Mouse (Mus musculus) CH12.LX (cell line): Measurements from ENCODE around the gene Rasgef1a. TPM values are rescaled to one million over a fixed set of nuclear protein-coding genes. Genes with fewer than 3 reads are reported as not detected.

ENCODE experiments used
- DNase-seq: peaks from one replicate; pipeline ENCODE4 v3.0.0-alpha.2; 2013; ENCODE audit errors: extremely low read depth
- H3K27ac ChIP-seq: 2 replicates; pipeline ENCODE4 v1.5.1; 2012; ENCODE audit warnings: low read depth, mild to moderate bottlenecking, control low read depth, moderate library complexity; ENCODE audit not compliant: insufficient read depth
- H3K27me3 ChIP-seq: replicated peaks from 2 replicates; pipeline ENCODE3; 2012; ENCODE audit warnings: inconsistent platforms
- H3K36me3 ChIP-seq, 2 experiments: replicated peaks in 1 of 2; 2 replicates each; pipeline versions ENCODE3 to v1.6.1; 2012; ENCODE audit warnings: inconsistent platforms in 1 of 2, low read length in 1 of 2, mild to moderate bottlenecking in 1 of 2, mixed read lengths in 1 of 2, moderate library complexity in 1 of 2; ENCODE audit not compliant: control insufficient read depth in 1 of 2, insufficient read depth in 1 of 2
- H3K4me1 ChIP-seq, 2 experiments: 2 replicates each; pipeline ENCODE4 v1.6.1; 2012; ENCODE audit warnings: inconsistent platforms in 1 of 2, moderate library complexity in 1 of 2; ENCODE audit not compliant: insufficient read depth in 2 of 2, control insufficient read depth in 1 of 2
- H3K4me2 ChIP-seq: 2 replicates; pipeline ENCODE4 v1.6.1; 2012; ENCODE audit warnings: low read depth, mild to moderate bottlenecking, control low read depth; ENCODE audit not compliant: poor library complexity, insufficient read depth, severe bottlenecking
- H3K4me3 ChIP-seq, 3 experiments: fragments of 150-350 bp in 1 of 3; sonication (generic) in 1 of 3; replicated peaks in 1 of 3; 2 replicates each; pipeline versions ENCODE3 to v1.5.1; 2011 to 2012; ENCODE audit warnings: low read depth in 2 of 3, low read length in 2 of 3, mild to moderate bottlenecking in 2 of 3, moderate library complexity in 2 of 3, control low read depth in 1 of 3, improper control_type of control experiment in 1 of 3, inconsistent platforms in 1 of 3, mixed read lengths in 1 of 3; ENCODE audit not compliant: poor library complexity in 1 of 3
- H3K79me2 ChIP-seq: replicated peaks from 2 replicates; pipeline ENCODE4 v1.6.1; 2012; ENCODE audit warnings: mild to moderate bottlenecking, moderate library complexity; ENCODE audit not compliant: control insufficient read depth, poor library complexity, insufficient read depth, severe bottlenecking; ENCODE audit errors: extremely low read depth
- H3K9ac ChIP-seq: 2 replicates; pipeline ENCODE4 v1.6.1; 2012; ENCODE audit warnings: low read depth, mild to moderate bottlenecking, control low read depth, moderate library complexity; ENCODE audit not compliant: insufficient read depth
- H3K9me3 ChIP-seq: replicated peaks from 2 replicates; pipeline ENCODE3; 2012; ENCODE audit warnings: low read length, inconsistent platforms, mixed read lengths
- BHLHE40 ChIP-seq: IDR thresholded peaks from 2 replicates; pipeline ENCODE4 v1.6.1; 2011; ENCODE audit warnings: mild to moderate bottlenecking, low read depth, low read length, improper control_type of control experiment
- CHD2 ChIP-seq: IDR thresholded peaks from 2 replicates; pipeline ENCODE4 v1.6.1; 2011; ENCODE audit warnings: low read length, improper control_type of control experiment
- E2F4 ChIP-seq: IDR thresholded peaks from 2 replicates; pipeline ENCODE4 v1.6.1; 2011; ENCODE audit warnings: low read depth, low read length, improper control_type of control experiment; ENCODE audit not compliant: insufficient replicate concordance
- EP300 ChIP-seq: IDR thresholded peaks from 2 replicates; pipeline ENCODE4 v1.6.1; 2011; ENCODE audit warnings: low read length, improper control_type of control experiment
- ETS1 ChIP-seq: conservative IDR thresholded peaks from 2 replicates; pipeline ENCODE4 v1.6.1; 2012; ENCODE audit warnings: low read depth, mild to moderate bottlenecking, inconsistent platforms, low read length, improper control_type of control experiment, moderate library complexity
- HCFC1 ChIP-seq: IDR thresholded peaks from 2 replicates; pipeline ENCODE4 v1.6.1; 2012; ENCODE audit warnings: low read depth, mild to moderate bottlenecking, inconsistent platforms, low read length, improper control_type of control experiment
- IRF4 ChIP-seq: IDR thresholded peaks from 2 replicates; pipeline ENCODE4 v1.6.1; 2014; ENCODE audit warnings: low read depth, mild to moderate bottlenecking, inconsistent platforms, low read length, improper control_type of control experiment
- JUN ChIP-seq: IDR thresholded peaks from 2 replicates; pipeline ENCODE4 v1.6.1; 2011; ENCODE audit warnings: low read depth, mild to moderate bottlenecking, low read length, improper control_type of control experiment, moderate library complexity; ENCODE audit not compliant: insufficient read depth
- JUND ChIP-seq: conservative IDR thresholded peaks from 2 replicates; pipeline ENCODE4 v1.6.1; 2011; ENCODE audit warnings: low read depth, low read length, improper control_type of control experiment
- KAT2A ChIP-seq: IDR thresholded peaks from 2 replicates; pipeline ENCODE4 v1.6.1; 2012; ENCODE audit warnings: low read length, improper control_type of control experiment, inconsistent platforms; ENCODE audit not compliant: insufficient replicate concordance
- MAFK ChIP-seq: IDR thresholded peaks from 2 replicates; pipeline ENCODE4 v1.6.1; 2011; ENCODE audit warnings: low read length, improper control_type of control experiment; ENCODE audit not compliant: insufficient replicate concordance
- MAZ ChIP-seq: IDR thresholded peaks from 2 replicates; pipeline ENCODE4 v1.6.1; 2012; ENCODE audit warnings: low read depth, mild to moderate bottlenecking, inconsistent platforms, low read length, improper control_type of control experiment, moderate library complexity
- MEF2A ChIP-seq: IDR thresholded peaks from 2 replicates; pipeline ENCODE4 v1.6.1; 2014; ENCODE audit warnings: low read depth, mild to moderate bottlenecking, inconsistent platforms, low read length, improper control_type of control experiment, borderline replicate concordance
- MXI1 ChIP-seq: IDR thresholded peaks from 2 replicates; pipeline ENCODE4 v1.6.1; 2011; ENCODE audit warnings: mild to moderate bottlenecking, low read depth, low read length, improper control_type of control experiment
- MYC ChIP-seq: IDR thresholded peaks from 2 replicates; pipeline ENCODE4 v1.6.1; 2011; ENCODE audit warnings: low read depth, mild to moderate bottlenecking, improper control_type of control experiment, low read length
- NELFE ChIP-seq: IDR thresholded peaks from 2 replicates; pipeline ENCODE4 v1.6.1; 2011; ENCODE audit warnings: low read depth, low read length, improper control_type of control experiment
- POLR2AphosphoS2 ChIP-seq: IDR thresholded peaks from 2 replicates; pipeline ENCODE4 v1.6.1; 2011; ENCODE audit warnings: low read depth, low read length, improper control_type of control experiment
- RCOR1 ChIP-seq: conservative IDR thresholded peaks from 2 replicates; pipeline ENCODE4 v1.6.1; 2012; ENCODE audit warnings: low read depth, mild to moderate bottlenecking, inconsistent platforms, low read length, improper control_type of control experiment
- SIN3A ChIP-seq: IDR thresholded peaks from 2 replicates; pipeline ENCODE4 v1.6.1; 2012; ENCODE audit warnings: low read length, improper control_type of control experiment, inconsistent platforms
- SMC3 ChIP-seq: IDR thresholded peaks from 2 replicates; pipeline ENCODE4 v1.6.1; 2011; ENCODE audit warnings: low read depth, low read length, improper control_type of control experiment
- TCF12 ChIP-seq: IDR thresholded peaks from 2 replicates; pipeline ENCODE4 v1.6.1; 2014; ENCODE audit warnings: low read depth, mild to moderate bottlenecking, inconsistent platforms, low read length, improper control_type of control experiment
- UBTF ChIP-seq: IDR thresholded peaks from 2 replicates; pipeline ENCODE4 v1.6.1; 2012; ENCODE audit warnings: low read depth, mild to moderate bottlenecking, inconsistent platforms, low read length, improper control_type of control experiment, moderate library complexity
- dilution Hi-C: fragments of 300-500 bp; cut with MboI; formaldehyde crosslinking; loops from 2 replicates; pipeline ENCODE4 v1.14.3; 2020; ENCODE audit warnings: low sequenced_read_pairs; ENCODE audit not compliant: extremely low pct_unique_long_range_greater_than_20kb, extremely low pct_ligation_motif_present
- in situ Hi-C: fragments of 300-500 bp; cut with MboI; formaldehyde crosslinking; loops from 3 replicates; pipeline ENCODE4 v1.14.3; 2019; ENCODE audit warnings: low sequenced_read_pairs, low pct_ligation_motif_present, low pct_unique_long_range_greater_than_20kb, mixed read lengths
- polyA plus RNA-seq: library from polyadenylated mRNA; unstranded; fragments of >175 nt; gene quantifications from 2 replicates; pipeline ENCODE4 v1.2.1, GENCODE M21; 2012; ENCODE audit warnings: low read depth; ENCODE audit not compliant: insufficient read length
- total RNA-seq, 2 experiments: library from RNA; depleted of rRNA; stranded (reverse); fragments of 300-350 nt in 1 of 2; fragments of >200 nt in 1 of 2; gene quantifications; 2 replicates each; pipeline ENCODE4 v1.2.3; 2012 to 2014

Gene Rasgef1a
- total and polyA plus RNA-seq, 3 experiments: 0.13 TPM; not detected in 2

GRCm38 (mm10) chr6:118076256-118076655, 65.0 kb downstream of the Rasgef1a start:
- H3K9me3 ChIP-seq: no peaks in the 10 kb centered on the region
- peaks cover 88% of the 10 kb centered on the region for H3K27me3 ChIP-seq
- dilution Hi-C loops: no loop called here
- no peak overlapping the region for H3K4me2 ChIP-seq
- H3K9ac ChIP-seq: no peak overlapping the region
- TF ChIP-seq MAZ (no peak), ETS1 (no peak), JUN (no peak), MEF2A (no peak), BHLHE40 (no peak), CHD2 (no peak), KAT2A (no peak), SMC3 (no peak), POLR2AphosphoS2 (no peak), HCFC1 (no peak), RCOR1 (no peak), MXI1 (no peak), MYC (no peak), SIN3A (no peak), UBTF (no peak), EP300 (no peak), IRF4 (no peak), NELFE (no peak), E2F4 (no peak)
- TF ChIP-seq, all 38 proteins: peak for 0
- H3K27ac ChIP-seq: no peak overlapping the region
- in situ Hi-C loops: no loop called here
- H3K79me2 ChIP-seq: no peaks in the 10 kb centered on the region
- no peak overlapping the region for H3K4me3 ChIP-seq
- no peaks in the 10 kb centered on the region for H3K4me1 ChIP-seq
- no peaks in the 10 kb centered on the region for H3K36me3 ChIP-seq
- DNase-seq: no peak

- H3K79me2 ChIP-seq: no peaks in the 10 kb centered on the region
- H3K4me3 ChIP-seq: no peak overlapping the region
- H3K27me3 ChIP-seq: peaks cover 90% of the 10 kb centered on the region
- H3K36me3 ChIP-seq: no peaks in the 10 kb centered on the region
- H3K27ac ChIP-seq: no peak overlapping the region
- dilution Hi-C loops (no loop called here), in situ Hi-C loops (no loop called here)
- H3K9me3 ChIP-seq: no peaks in the 10 kb centered on the region
- DNase-seq: no peak
- no peak overlapping the region for H3K4me2 ChIP-seq
- H3K9ac ChIP-seq: no peak overlapping the region
- TF ChIP-seq MAFK (no peak), JUN (no peak), JUND (no peak), TCF12 (no peak)
- H3K4me1 ChIP-seq: no peaks in the 10 kb centered on the region
Measured at GRCm38 (mm10) chr6:118076748-118077147, 65.5 kb downstream of the Rasgef1a start.
